Mouse (Mus musculus) induced T-regulatory cell, adult 2 months (primary cell): Measurements from ENCODE around the gene Olfr854.

Source experiments
- DNase-seq: peaks from one replicate; pipeline ENCODE4 v3.0.0-alpha.2; 2012; ENCODE audit warnings: low read depth

Olfr854 gene

DNA sequence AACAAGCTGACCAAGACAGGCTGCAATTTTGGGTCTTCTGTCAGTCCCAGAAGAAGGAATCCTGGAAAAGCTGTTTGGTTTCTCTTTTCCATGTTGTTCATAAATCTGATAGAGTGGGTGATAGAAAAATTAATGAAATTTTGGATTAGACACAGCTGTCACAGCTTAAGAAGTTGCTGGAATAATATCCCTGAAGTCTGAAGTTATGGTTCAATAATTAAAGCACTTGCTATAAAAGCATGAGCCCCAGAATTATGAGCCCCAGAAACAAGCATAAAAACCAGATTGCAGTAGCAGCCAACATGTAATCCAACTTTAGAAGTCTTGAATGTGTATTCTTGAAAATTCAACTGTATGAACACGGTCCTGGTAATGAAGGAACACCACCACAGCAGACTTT is at the start of gene Olfr854:
Gene Olfr854 (minus strand): TSS at position 101 of the 400 bp plus-strand sequence.
- no peak for DNase-seq

DNA sequence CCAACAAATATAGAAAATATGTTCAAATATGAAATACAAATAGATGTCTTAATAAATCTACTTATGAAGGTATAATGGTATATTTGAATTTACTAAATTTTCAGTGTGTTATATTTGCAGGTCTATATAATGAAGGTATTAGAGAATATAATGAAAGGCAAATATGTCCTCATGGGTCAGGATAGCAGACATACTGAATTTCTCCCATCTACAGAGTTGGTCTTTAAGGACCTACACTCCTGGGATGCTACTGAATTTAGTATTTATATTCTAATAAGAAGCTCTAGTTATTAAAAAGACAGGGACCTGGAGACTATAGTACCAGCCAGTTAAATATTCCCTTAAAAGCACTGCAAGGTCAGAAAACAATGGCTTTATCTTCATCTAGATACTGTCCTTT is 15.1 kb upstream of the Olfr854 start, which contains the start of gene Olfr855:
Gene Olfr855 (plus strand): TSS at position 301 of the 400 bp plus-strand sequence.
- no peak for DNase-seq

- no peak for DNase-seq
Measured at GRCm38 (mm10) chr9:19540976-19541375, 26.2 kb downstream of the Olfr854 start, which contains the start of gene Olfr853. Olfr853 (minus strand) TSS chr9:19541076.
